Mouse (Mus musculus) skeletal muscle tissue, adult 2 months (tissue): Measurements from ENCODE around the gene Prdm8.

ENCODE experiments used
- DNase-seq: peaks from one replicate; pipeline ENCODE4 v3.0.0-alpha.2; 2012; ENCODE audit warnings: low read depth, low spot score

Gene Prdm8

GRCm38 (mm10) chr5:98167180-98167824, at the start of gene Prdm8:
Gene Prdm8, plus strand, starts transcription at chr5:98167198.
- DNase-seq, result peak; percentile 76

GRCm38 (mm10) chr5:98127074-98127473, 39.9 kb upstream of the Prdm8 start:
- no peak for DNase-seq

- no peak for DNase-seq
Measured at GRCm38 (mm10) chr5:98138545-98139296, 28.3 kb upstream of the Prdm8 start.

GRCm38 (mm10) chr5:98139297-98139660, 27.7 kb upstream of the Prdm8 start:
- no peak for DNase-seq

- DNase-seq, result no peak
Measured at GRCm38 (mm10) chr5:98146895-98147294, 20.1 kb upstream of the Prdm8 start.

GRCm38 (mm10) chr5:98166116-98166515, 882 bp upstream of the Prdm8 start:
- no peak for DNase-seq

GRCm38 (mm10) chr5:98168356-98169285, 1.6 kb downstream of the Prdm8 start:
- DNase-seq, result no peak

GRCm38 (mm10) chr5:98169376-98170351, 2.7 kb downstream of the Prdm8 start:
- no peak for DNase-seq

GRCm38 (mm10) chr5:98171651-98172230, 4.7 kb downstream of the Prdm8 start:
- no peak for DNase-seq

GRCm38 (mm10) chr5:98172502-98173181, 5.6 kb downstream of the Prdm8 start:
- DNase-seq, result no peak

- no peak for DNase-seq
Measured at GRCm38 (mm10) chr5:98173694-98174093, 6.7 kb downstream of the Prdm8 start.

GRCm38 (mm10) chr5:98179606-98180005, 12.6 kb downstream of the Prdm8 start:
- DNase-seq, result no peak

GRCm38 (mm10) chr5:98180461-98180887, 13.5 kb downstream of the Prdm8 start:
- DNase-seq, result no peak

- no peak for DNase-seq
Measured at GRCm38 (mm10) chr5:98180888-98181635, 14.1 kb downstream of the Prdm8 start.

GRCm38 (mm10) chr5:98181686-98182602, 14.9 kb downstream of the Prdm8 start:
- DNase-seq, result no peak

GRCm38 (mm10) chr5:98182603-98182920, 15.6 kb downstream of the Prdm8 start:
- no peak for DNase-seq

- no peak for DNase-seq
Measured at GRCm38 (mm10) chr5:98183031-98183595, 16.1 kb downstream of the Prdm8 start.
